Comparison of ENCODE assay signal across 19 mouse cellular contexts in the genomic region with DNA sequence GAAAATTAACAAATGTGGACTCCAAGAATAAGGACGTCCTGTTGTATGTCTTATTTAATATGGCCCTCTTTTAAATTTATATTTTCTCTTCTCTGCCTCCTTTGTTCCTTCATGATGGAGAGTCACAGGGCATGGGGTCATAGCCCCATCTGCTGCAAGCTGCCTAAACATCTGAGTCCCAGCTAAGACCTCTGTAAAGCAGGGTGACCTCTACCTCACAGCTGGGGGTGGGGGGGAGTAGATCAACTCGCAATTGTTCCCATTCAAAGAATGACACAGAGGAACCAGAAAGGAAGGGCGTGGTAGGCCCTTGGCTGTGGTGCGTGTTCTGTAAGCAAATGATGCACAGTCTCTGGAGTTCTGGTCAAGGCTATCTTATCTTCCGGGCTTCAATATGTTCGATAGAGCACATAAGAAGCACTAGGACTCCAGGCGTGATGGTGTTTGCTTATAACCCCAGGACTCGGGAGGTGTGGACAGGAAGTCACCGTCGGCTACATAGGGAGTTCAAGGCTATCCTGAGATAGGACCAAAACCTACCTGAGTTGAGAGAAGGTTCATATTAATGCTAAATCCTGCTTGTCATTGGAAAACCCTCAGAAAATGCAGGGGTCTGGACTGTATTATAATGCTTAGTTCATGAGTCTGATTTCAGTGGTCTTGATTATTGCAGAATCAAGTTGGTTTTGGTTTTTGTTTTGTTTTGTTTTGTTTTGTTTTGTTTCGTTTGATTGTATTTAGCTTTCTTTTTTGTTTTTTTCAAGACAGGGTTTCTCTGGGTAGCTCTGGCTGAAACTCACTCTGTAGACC. TPM values are rescaled to one million over a fixed set of nuclear protein-coding genes. Genes with fewer than 3 reads are reported as not detected.
DNase-seq lines count a peak whose midpoint lies in the region; ATAC-seq lines count a peak whose summit lies in the region.
"Had no signal": no experiment of that assay in that cellular context is flagged by ENCODE, and none has a peak within 500 bp of the region (broad histone marks: within the 10 kb centered on the region; RNA-seq: fewer than 3 reads in every experiment).

No protein-coding gene starts in this region.

- H3K4me3 ChIP-seq in liver, embryonic 13.5 days (replicated peaks): no peak overlapping the region
- H3K4me3 ChIP-seq in liver, embryonic 11.5 days (ENCODE audit: low read depth, low read length): no peak overlapping the region
- no peak overlapping the region for H3K4me3 ChIP-seq in neural tube, embryonic 15.5 days (replicated peaks)
- H3K4me3 ChIP-seq: forebrain, embryonic 10.5 days; heart, embryonic 12.5 days; kidney, embryonic 15.5 days; limb, embryonic 13.5 days; lung, embryonic 15.5 days; midbrain, embryonic 15.5 days had no signal

- no peak for DNase-seq in liver, embryonic 13.5 days
- DNase-seq in liver, embryonic 11.5 days (ENCODE audit: low spot score): no peak
- DNase-seq in neural tube, embryonic 10.5 days (ENCODE audit: extremely low spot score, low spot score): peak; percentile 28
- peak; percentile 99 for DNase-seq in R1 (ENCODE audit: low read depth, low spot score)
- DNase-seq in right cerebral cortex, adult 18-20 months: no peak
- no peak for DNase-seq in c-Kit-positive CD71-positive TER-119-positive erythroid progenitor cells, embryonic 14.5 days (ENCODE audit: low spot score)
- DNase-seq: adrenal gland, adult 8-10 months; cerebellum, adult 9-11 months; heart, postnatal 14 days had no signal

- ATAC-seq in liver, embryonic 13.5 days (ENCODE audit: low read depth): 0 out of 2 replicates have a peak, but pooled peaks have one; percentile 35
- no peak for ATAC-seq in liver, embryonic 11.5 days (replicated peaks; ENCODE audit: low FRiP score)
- no peak for ATAC-seq in neural tube, embryonic 15.5 days (ENCODE audit: low FRiP score)
- ATAC-seq: hindbrain, embryonic 16.5 days; intestine, postnatal 0 days; midbrain, embryonic 15.5 days had no signal

- no peaks in the 10 kb centered on the region for H3K9me3 ChIP-seq in liver, embryonic 13.5 days (replicated peaks)
- no peaks in the 10 kb centered on the region for H3K9me3 ChIP-seq in liver, embryonic 11.5 days (ENCODE audit: control insufficient read depth, low read length)
- no peaks in the 10 kb centered on the region for H3K9me3 ChIP-seq in neural tube, embryonic 15.5 days (replicated peaks)
- H3K9me3 ChIP-seq: forebrain, embryonic 10.5 days; heart, embryonic 12.5 days; kidney, embryonic 15.5 days; limb, embryonic 13.5 days; lung, embryonic 15.5 days; midbrain, embryonic 15.5 days had no signal

- no peaks in the 10 kb centered on the region for H3K36me3 ChIP-seq in liver, embryonic 13.5 days
- no peaks in the 10 kb centered on the region for H3K36me3 ChIP-seq in liver, embryonic 11.5 days (ENCODE audit: control insufficient read depth, insufficient read depth, low read length)
- no peaks in the 10 kb centered on the region for H3K36me3 ChIP-seq in neural tube, embryonic 15.5 days
- H3K36me3 ChIP-seq: forebrain, embryonic 10.5 days; heart, embryonic 12.5 days; kidney, embryonic 15.5 days; limb, embryonic 13.5 days; lung, embryonic 15.5 days; midbrain, embryonic 15.5 days had no signal

- no peaks in the 10 kb centered on the region for H3K27me3 ChIP-seq in liver, embryonic 13.5 days
- no peaks in the 10 kb centered on the region for H3K27me3 ChIP-seq in liver, embryonic 11.5 days (replicated peaks; ENCODE audit: control insufficient read depth, insufficient read depth, low read length)
- H3K27me3 ChIP-seq in neural tube, embryonic 15.5 days (replicated peaks): no peaks in the 10 kb centered on the region
- H3K27me3 ChIP-seq: heart, embryonic 12.5 days; kidney, embryonic 15.5 days; limb, embryonic 13.5 days; lung, embryonic 15.5 days; midbrain, embryonic 15.5 days had no signal

- 37% methylated on average over 11 of the region's 11 CpGs for WGBS in liver, embryonic 13.5 days (ENCODE audit: insufficient replicate concordance)
- 46% methylated on average over 11 of the region's 11 CpGs for WGBS in liver, embryonic 11.5 days
- WGBS in neural tube, embryonic 15.5 days: 67% methylated on average over 11 of the region's 11 CpGs

- H3K4me2 ChIP-seq in liver, embryonic 13.5 days: no peak overlapping the region
- H3K4me2 ChIP-seq in liver, embryonic 11.5 days: no peak overlapping the region
- H3K4me2 ChIP-seq in neural tube, embryonic 15.5 days: no peak overlapping the region
- H3K4me2 ChIP-seq: heart, embryonic 12.5 days; kidney, embryonic 15.5 days; limb, embryonic 13.5 days; lung, embryonic 15.5 days; midbrain, embryonic 15.5 days had no signal

- no peak overlapping the region for H3K27ac ChIP-seq in liver, embryonic 13.5 days
- no peak overlapping the region for H3K27ac ChIP-seq in liver, embryonic 11.5 days (ENCODE audit: low read depth, low read length)
- H3K27ac ChIP-seq in neural tube, embryonic 15.5 days (replicated peaks): no peak overlapping the region
- H3K27ac ChIP-seq: forebrain, embryonic 10.5 days; kidney, embryonic 15.5 days; limb, embryonic 13.5 days; lung, embryonic 15.5 days; midbrain, embryonic 15.5 days; stomach, postnatal 0 days had no signal

- peaks cover 76% of the 10 kb centered on the region for H3K4me1 ChIP-seq in liver, embryonic 13.5 days (replicated peaks)
- peaks cover 31% of the 10 kb centered on the region for H3K4me1 ChIP-seq in liver, embryonic 11.5 days (replicated peaks; ENCODE audit: control insufficient read depth, insufficient read depth, low read length)
- peaks cover 7% of the 10 kb centered on the region; the same call in 1 of the 2 replicates for H3K4me1 ChIP-seq in neural tube, embryonic 15.5 days

- no peak overlapping the region for H3K9ac ChIP-seq in liver, embryonic 13.5 days
- no peak overlapping the region for H3K9ac ChIP-seq in liver, embryonic 11.5 days (ENCODE audit: low read depth, low read length)
- no peak overlapping the region for H3K9ac ChIP-seq in neural tube, embryonic 15.5 days (replicated peaks)
- H3K9ac ChIP-seq: heart, embryonic 12.5 days; kidney, embryonic 15.5 days; limb, embryonic 13.5 days; lung, embryonic 15.5 days; midbrain, embryonic 15.5 days had no signal

RNA-seq across cellular contexts. Expression of a gene that starts 16.5 kb away (rescaled TPM):
- 0.08 and 0.16 TPM in 2 replicates for polyA plus RNA-seq in liver, embryonic 13.5 days (2015; fragmentation: Nextera tagmentation; extraction: Ambion mirVana)
- polyA plus RNA-seq in liver, embryonic 11.5 days (2014; fragmentation: Nextera tagmentation; extraction: Ambion mirVana): 0.14 and 0.23 TPM in 2 replicates
- 0.37 and 0.44 TPM in 2 replicates for polyA plus RNA-seq in neural tube, embryonic 15.5 days (2015; fragmentation: Nextera tagmentation; extraction: Ambion mirVana)

RNA-seq across cellular contexts. Expression of a gene that starts 19.4 kb away (rescaled TPM):
- polyA plus RNA-seq in liver, embryonic 13.5 days (2015; fragmentation: Nextera tagmentation; extraction: Ambion mirVana): 38.1 and 41.2 TPM in 2 replicates
- polyA plus RNA-seq in liver, embryonic 11.5 days (2014; fragmentation: Nextera tagmentation; extraction: Ambion mirVana): 92.0 and 92.1 TPM in 2 replicates
- polyA plus RNA-seq in neural tube, embryonic 15.5 days (2015; fragmentation: Nextera tagmentation; extraction: Ambion mirVana): 142 and 153 TPM in 2 replicates

RNA-seq across cellular contexts. Expression of a gene that starts 39.0 kb away (rescaled TPM):
- 8.4 and 9.2 TPM in 2 replicates for polyA plus RNA-seq in liver, embryonic 13.5 days (2015; fragmentation: Nextera tagmentation; extraction: Ambion mirVana)
- polyA plus RNA-seq in liver, embryonic 11.5 days (2014; fragmentation: Nextera tagmentation; extraction: Ambion mirVana): 0.79 and 1.4 TPM in 2 replicates
- 1.2 and 1.4 TPM in 2 replicates for polyA plus RNA-seq in neural tube, embryonic 15.5 days (2015; fragmentation: Nextera tagmentation; extraction: Ambion mirVana)
- polyA plus RNA-seq: forebrain, embryonic 10.5 days had no signal

RNA-seq across cellular contexts. Expression of a gene that starts 50.6 kb away (rescaled TPM):
- 18.1 and 18.9 TPM in 2 replicates for polyA plus RNA-seq in liver, embryonic 13.5 days (2015; fragmentation: Nextera tagmentation; extraction: Ambion mirVana)
- 25.1 and 28.1 TPM in 2 replicates for polyA plus RNA-seq in liver, embryonic 11.5 days (2014; fragmentation: Nextera tagmentation; extraction: Ambion mirVana)
- polyA plus RNA-seq in neural tube, embryonic 15.5 days (2015; fragmentation: Nextera tagmentation; extraction: Ambion mirVana): 33.4 and 34.8 TPM in 2 replicates

Comparison
In these comparisons a context has a peak if more than half of its experiments do, and no peak if none do; other contexts are left out.
1. DNase-seq: peak in neural tube, embryonic 10.5 days (single experiment) and R1 (single experiment); none in liver, embryonic 13.5 days (single experiment), liver, embryonic 11.5 days (single experiment), right cerebral cortex, adult 18-20 months (single experiment) and c-Kit-positive CD71-positive TER-119-positive erythroid progenitor cells, embryonic 14.5 days (single experiment).